Mouse (Mus musculus) hindbrain, embryonic 14.5 days (tissue): ENCODE measurements at regions not wholly inside any gene's neighbourhood (a gene's known extent, or its start where the extent isn't known, plus 50 kb on each side); places are given as distances from the start of the nearest gene placed in this dataset.

Source experiments
- ATAC-seq: fragments of 200-750 bp; cut with Nextera tagmentation; 2 replicates; pipeline ENCODE4 v1.8.0; 2017; ENCODE audit warnings: moderate number of reproducible peaks, mild to moderate bottlenecking, moderate TSS enrichment, moderate library complexity; ENCODE audit not compliant: low FRiP score
- DNase-seq: peaks from one replicate; pipeline ENCODE4 v3.0.0-alpha.2; 2015; ENCODE audit warnings: low spot score
- H3K27ac ChIP-seq: fragments of 300-500 bp; sonication (generic); 2 replicates; pipeline ENCODE4 v1.5.1; 2014; ENCODE audit warnings: mild to moderate bottlenecking, moderate library complexity
- H3K27me3 ChIP-seq: fragments of 300-500 bp; sonication (generic); 2 replicates; pipeline ENCODE4 v1.6.1; 2014; ENCODE audit warnings: mild to moderate bottlenecking, low read length, mixed read lengths; ENCODE audit not compliant: control insufficient read depth, insufficient read depth
- H3K36me3 ChIP-seq: fragments of 300-500 bp; sonication (generic); replicated peaks from 2 replicates; pipeline ENCODE4 v1.6.1; 2014; ENCODE audit not compliant: control insufficient read depth, insufficient read depth
- H3K4me1 ChIP-seq: fragments of 300-500 bp; sonication (generic); replicated peaks from 2 replicates; pipeline ENCODE4 v1.6.1; 2014; ENCODE audit warnings: antibody characterized with exemption, low read length, mixed read lengths; ENCODE audit not compliant: control insufficient read depth, insufficient read depth
- H3K4me2 ChIP-seq: fragments of 300-500 bp; sonication (generic); replicated peaks from 2 replicates; pipeline ENCODE4 v1.6.1; 2014; ENCODE audit warnings: mild to moderate bottlenecking, moderate library complexity
- H3K4me3 ChIP-seq: fragments of 300-500 bp; sonication (generic); replicated peaks from 2 replicates; pipeline ENCODE4 v1.5.1; 2014; ENCODE audit warnings: mild to moderate bottlenecking, low read length
- H3K9ac ChIP-seq: fragments of 300-500 bp; sonication (generic); 2 replicates; pipeline ENCODE4 v1.6.1; 2014
- H3K9me3 ChIP-seq: fragments of 300-500 bp; sonication (generic); 2 replicates; pipeline ENCODE4 v1.6.1; 2016; ENCODE audit warnings: low read length; ENCODE audit not compliant: control insufficient read depth
- WGBS: fragments of 180-500 bp; shearing (Covaris S2); extraction: QIAGEN DNeasy Blood & Tissue Kit; methylation state at CpG from one replicate; pipeline ENCODE4 v1.1.7; 2014; 5-methylcytosine and 5-hydroxymethylcytosine counted together

GRCm38 (mm10) chr19:37754024-37754423, 56.4 kb downstream of the Cyp26a1 start:
- Histone ChIP-seq H3K36me3 (no peaks in the 10 kb centered on the region), H3K27me3 (no peaks in the 10 kb centered on the region), H3K4me3 (no peak overlapping the region), H3K4me2 (no peak overlapping the region), H3K4me1 (no peaks in the 10 kb centered on the region), H3K27ac (no peak overlapping the region), H3K9ac (no peak overlapping the region), H3K9me3 (no peaks in the 10 kb centered on the region)
- ATAC-seq: no peak
- no peak for DNase-seq
- 88% methylated on average over 9 of the region's 9 CpGs for WGBS

GRCm38 (mm10) chr19:37755372-37755771, 57.8 kb downstream of the Cyp26a1 start:
- DNase-seq: no peak
- no peak overlapping the region for H3K27ac ChIP-seq
- 91% methylated on average over 3 of the region's 3 CpGs for WGBS
- no peak overlapping the region for H3K4me2 ChIP-seq
- H3K27me3 ChIP-seq: no peaks in the 10 kb centered on the region
- H3K36me3 ChIP-seq: no peaks in the 10 kb centered on the region
- H3K9ac ChIP-seq: no peak overlapping the region
- no peak overlapping the region for H3K4me3 ChIP-seq
- no peaks in the 10 kb centered on the region for H3K9me3 ChIP-seq
- ATAC-seq: no peak
- H3K4me1 ChIP-seq: no peaks in the 10 kb centered on the region

GRCm38 (mm10) chr19:37769376-37769775, 71.8 kb downstream of the Cyp26a1 start:
- Histone ChIP-seq H3K4me2 (no peak overlapping the region), H3K9ac (no peak overlapping the region), H3K27me3 (no peaks in the 10 kb centered on the region), H3K27ac (no peak overlapping the region), H3K4me1 (no peaks in the 10 kb centered on the region), H3K36me3 (no peaks in the 10 kb centered on the region), H3K4me3 (no peak overlapping the region), H3K9me3 (no peaks in the 10 kb centered on the region)
- DNase-seq: no peak
- ATAC-seq: no peak
- WGBS: 93% methylated on average over 4 of the region's 4 CpGs

- Histone ChIP-seq H3K27ac (no peak overlapping the region), H3K27me3 (no peaks in the 10 kb centered on the region), H3K36me3 (no peaks in the 10 kb centered on the region), H3K9ac (no peak overlapping the region), H3K4me1 (no peaks in the 10 kb centered on the region), H3K4me2 (no peak overlapping the region), H3K9me3 (no peaks in the 10 kb centered on the region), H3K4me3 (no peak overlapping the region)
- DNase-seq (no peak), ATAC-seq (no peak)
- WGBS: 95% methylated on average over 6 of the region's 6 CpGs
Observed at GRCm38 (mm10) chr19:37771956-37772355, 74.4 kb downstream of the Cyp26a1 start.

GRCm38 (mm10) chr19:37774551-37774950, 77.0 kb downstream of the Cyp26a1 start:
- no peaks in the 10 kb centered on the region for H3K27me3 ChIP-seq
- H3K36me3 ChIP-seq: no peaks in the 10 kb centered on the region
- no peak overlapping the region for H3K4me3 ChIP-seq
- DNase-seq (no peak), ATAC-seq (no peak)
- H3K9me3 ChIP-seq: no peaks in the 10 kb centered on the region
- no peak overlapping the region for H3K9ac ChIP-seq
- no peak overlapping the region for H3K27ac ChIP-seq
- WGBS: 90% methylated on average over 4 of the region's 4 CpGs
- H3K4me1 ChIP-seq: no peaks in the 10 kb centered on the region
- H3K4me2 ChIP-seq: no peak overlapping the region

GRCm38 (mm10) chr19:37774966-37775365, 77.4 kb downstream of the Cyp26a1 start:
- Histone ChIP-seq H3K27ac (no peak overlapping the region), H3K4me3 (no peak overlapping the region), H3K36me3 (no peaks in the 10 kb centered on the region), H3K9ac (no peak overlapping the region), H3K4me1 (no peaks in the 10 kb centered on the region), H3K9me3 (no peaks in the 10 kb centered on the region), H3K4me2 (no peak overlapping the region), H3K27me3 (no peaks in the 10 kb centered on the region)
- DNase-seq (no peak), ATAC-seq (no peak)
- WGBS: 100% methylated on average over 1 of the region's 1 CpGs

- Histone ChIP-seq H3K4me1 (no peaks in the 10 kb centered on the region), H3K36me3 (no peaks in the 10 kb centered on the region), H3K9me3 (no peaks in the 10 kb centered on the region), H3K4me3 (no peak overlapping the region), H3K27me3 (no peaks in the 10 kb centered on the region), H3K4me2 (no peak overlapping the region), H3K27ac (no peak overlapping the region), H3K9ac (no peak overlapping the region)
- DNase-seq: no peak
- ATAC-seq: no peak
- WGBS: 38% methylated on average over 6 of the region's 6 CpGs
Observed at GRCm38 (mm10) chr19:37777961-37778360, 80.4 kb downstream of the Cyp26a1 start.

- H3K4me2 ChIP-seq: no peak overlapping the region
- no peak for ATAC-seq
- no peaks in the 10 kb centered on the region for H3K9me3 ChIP-seq
- H3K9ac ChIP-seq: no peak overlapping the region
- no peaks in the 10 kb centered on the region for H3K36me3 ChIP-seq
- H3K27ac ChIP-seq: no peak overlapping the region
- no peaks in the 10 kb centered on the region for H3K4me1 ChIP-seq
- H3K27me3 ChIP-seq: no peaks in the 10 kb centered on the region
- no peak for DNase-seq
- WGBS: 83% methylated on average over 4 of the region's 4 CpGs
- no peak overlapping the region for H3K4me3 ChIP-seq
Observed at GRCm38 (mm10) chr19:37778568-37778967, 81.0 kb downstream of the Cyp26a1 start.

GRCm38 (mm10) chr19:37788540-37788939, 90.9 kb downstream of the Cyp26a1 start:
- Histone ChIP-seq H3K36me3 (no peaks in the 10 kb centered on the region), H3K27me3 (0 out of 2 replicates have a peak, but pooled peaks cover 3% of the 10 kb centered on the region), H3K27ac (no peak overlapping the region), H3K4me1 (no peaks in the 10 kb centered on the region; the same call in 1 of the 2 replicates), H3K4me3 (no peak overlapping the region), H3K9ac (no peak overlapping the region), H3K4me2 (no peak overlapping the region), H3K9me3 (no peaks in the 10 kb centered on the region)
- 86% methylated on average over 3 of the region's 3 CpGs for WGBS
- no peak for ATAC-seq
- DNase-seq: no peak

- Histone ChIP-seq H3K4me2 (no peak overlapping the region), H3K9me3 (no peaks in the 10 kb centered on the region), H3K9ac (no peak overlapping the region), H3K27me3 (0 out of 2 replicates have a peak, but pooled peaks cover 3% of the 10 kb centered on the region), H3K36me3 (no peaks in the 10 kb centered on the region), H3K4me3 (no peak overlapping the region), H3K4me1 (no peaks in the 10 kb centered on the region; the same call in 1 of the 2 replicates), H3K27ac (no peak overlapping the region)
- ATAC-seq: no peak
- DNase-seq: no peak
- 46% methylated on average over 12 of the region's 12 CpGs for WGBS
Observed at GRCm38 (mm10) chr19:37789576-37790180, 92.1 kb downstream of the Cyp26a1 start.
